Mouse (Mus musculus) cerebellum, adult 2 months (tissue): ENCODE measurements around the gene Acsl5. TPM values are rescaled to one million over a fixed set of nuclear protein-coding genes. Genes with fewer than 3 reads are reported as not detected.

Experiments
- DNase-seq, 2 experiments: peaks; one replicate each; pipeline ENCODE4 v3.0.0; 2021
- H3K27ac ChIP-seq: fragments of 200-500 bp; 2 replicates; pipeline ENCODE4 v1.5.1; 2012; ENCODE audit warnings: low read length, control low read depth, inconsistent platforms; ENCODE audit not compliant: insufficient read depth
- H3K27me3 ChIP-seq: fragments of 200-500 bp; 2 replicates; pipeline ENCODE4 v1.6.1; 2012; ENCODE audit warnings: inconsistent platforms, mild to moderate bottlenecking, low read length, moderate library complexity; ENCODE audit not compliant: control insufficient read depth, insufficient read depth
- H3K4me1 ChIP-seq: fragments of 200-500 bp; 2 replicates; pipeline ENCODE4 v1.6.1; 2011; ENCODE audit warnings: low read length; ENCODE audit not compliant: control insufficient read depth, insufficient read depth
- H3K4me3 ChIP-seq: fragments of 200-500 bp; replicated peaks from 2 replicates; pipeline ENCODE3; 2011; ENCODE audit warnings: mild to moderate bottlenecking, low read depth, low read length, control low read depth; ENCODE audit not compliant: insufficient read depth
- CTCF ChIP-seq: fragments of 200-500 bp; IDR thresholded peaks from 2 replicates; pipeline ENCODE4 v1.5.1; 2011; ENCODE audit warnings: low read depth, mild to moderate bottlenecking, control low read depth, low read length, moderate library complexity, borderline replicate concordance; ENCODE audit not compliant: insufficient read depth
- POLR2A ChIP-seq: fragments of 200-500 bp; IDR thresholded peaks from 2 replicates; pipeline ENCODE4 v1.6.1; 2011; ENCODE audit warnings: low read length, control low read depth, borderline replicate concordance; ENCODE audit not compliant: insufficient read depth
- WGBS: fragments of 180-500 bp; shearing (Covaris S2); methylation state at CpG from one replicate; pipeline ENCODE4 v1.1.7; 2018; 5-methylcytosine and 5-hydroxymethylcytosine counted together
- polyA plus RNA-seq: library from polyadenylated mRNA; depleted of rRNA; stranded (reverse); fragments of >200 nt; gene quantifications from 2 replicates; pipeline ENCODE4 v1.2.3, GENCODE M21; 2012

The Acsl5 gene
- polyA plus RNA-seq, 1 experiment, result 14.6 TPM

DNA sequence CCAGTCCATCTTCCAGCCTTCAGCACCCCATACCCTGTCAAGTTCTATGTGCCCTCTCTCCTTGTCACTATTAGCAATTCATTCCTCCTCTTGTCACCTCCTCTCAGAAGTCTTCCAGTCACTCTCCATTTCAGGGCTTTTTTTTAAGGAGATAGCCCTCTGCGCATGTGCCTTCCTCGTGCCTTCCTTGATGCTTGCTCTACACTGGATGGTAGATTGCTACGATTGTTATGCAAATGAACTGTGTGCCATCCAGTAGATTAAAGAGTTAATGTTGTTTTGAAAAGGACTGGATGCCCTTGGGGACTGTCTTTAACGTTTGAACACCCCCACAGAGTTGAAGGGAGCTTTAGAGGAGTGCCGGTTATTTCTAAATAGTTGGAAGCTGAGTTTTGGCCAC, 25.1 kb upstream of the Acsl5 start:
- Histone ChIP-seq H3K4me1 (no peaks in the 10 kb centered on the region), H3K27ac (no peak overlapping the region), H3K4me3 (no peak overlapping the region), H3K27me3 (no peaks in the 10 kb centered on the region)
- 51% methylated on average over 5 of the region's 5 CpGs for WGBS
- no peak for DNase-seq
- no peak for TF ChIP-seq POLR2A
- no peak for TF ChIP-seq CTCF

DNA sequence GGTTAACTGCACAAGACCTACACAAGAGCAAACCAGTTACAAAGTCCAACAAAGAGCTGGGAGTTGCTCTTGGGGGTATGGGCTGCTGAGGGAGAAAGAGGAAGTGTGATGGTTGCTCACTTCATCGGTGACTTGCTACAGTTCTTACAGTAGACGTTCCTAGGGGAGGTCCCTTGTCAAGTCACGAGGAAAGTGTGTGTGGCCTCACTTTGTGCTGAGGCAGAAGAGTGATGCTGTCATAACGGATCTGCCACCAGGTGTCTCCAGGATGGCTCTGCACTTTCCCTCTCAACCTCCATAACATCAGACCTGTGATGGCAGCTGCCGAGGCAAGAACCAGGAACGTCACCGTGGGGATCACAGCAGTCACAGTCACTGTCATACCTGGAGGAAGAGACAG, 24.6 kb upstream of the Acsl5 start:
- no peak overlapping the region for H3K27ac ChIP-seq
- no peaks in the 10 kb centered on the region for H3K27me3 ChIP-seq
- WGBS, result 78% methylated on average over 7 of the region's 7 CpGs

DNA sequence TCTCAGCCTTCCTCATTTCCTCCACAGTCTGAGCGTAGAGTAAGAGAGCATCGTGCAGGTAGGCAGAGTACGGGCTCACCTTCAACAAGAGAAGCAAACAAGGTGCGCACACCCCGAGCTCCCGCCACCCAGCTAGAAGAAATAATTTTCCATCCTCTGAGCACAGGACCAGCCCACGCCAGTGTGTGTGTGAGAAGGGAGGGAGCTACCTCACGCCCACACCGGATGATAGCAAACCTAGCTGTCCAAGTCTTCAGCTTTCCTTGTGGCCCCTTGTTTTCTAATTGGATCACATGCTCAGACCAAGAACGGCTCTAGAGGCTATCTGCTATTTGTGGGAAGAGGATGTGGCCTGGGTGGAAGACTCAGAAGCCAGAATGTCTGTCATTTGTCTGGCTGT, 20.7 kb upstream of the Acsl5 start:
- no peak overlapping the region for H3K27ac ChIP-seq
- no peak for DNase-seq
- 84% methylated on average over 10 of the region's 10 CpGs for WGBS

More for the DNA sequence above, 24.6 kb upstream of the Acsl5 start:
- Histone ChIP-seq H3K4me3 (no peak overlapping the region), H3K4me1 (no peaks in the 10 kb centered on the region)
- no peak for DNase-seq
- TF ChIP-seq POLR2A (no peak), CTCF (peak; percentile 20; the same call in 1 of the 2 replicates)

DNA sequence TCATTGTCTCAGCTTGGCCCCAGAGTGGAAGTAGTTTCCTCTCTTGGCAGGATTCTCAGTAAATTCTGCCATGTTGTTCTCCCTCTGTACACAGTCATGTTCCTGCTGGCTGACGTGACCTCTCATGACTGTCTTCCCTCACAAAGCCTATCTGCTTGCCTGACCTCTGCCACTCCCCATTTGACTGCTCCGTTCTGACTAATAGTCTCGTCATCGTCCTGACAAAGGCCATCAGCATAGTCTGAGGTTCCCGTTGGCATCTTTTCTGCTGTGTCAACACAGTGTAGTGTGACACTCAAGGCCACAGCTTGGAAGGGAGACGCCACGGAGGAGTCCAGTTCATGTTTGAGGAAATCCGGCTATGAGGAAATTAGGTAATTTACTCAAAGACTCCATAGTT, 19.6 kb upstream of the Acsl5 start:
- 39% methylated on average over 8 of the region's 8 CpGs for WGBS
- Histone ChIP-seq H3K27ac (no peak overlapping the region), H3K4me3 (no peak overlapping the region), H3K27me3 (no peaks in the 10 kb centered on the region), H3K4me1 (no peaks in the 10 kb centered on the region)
- no peak for DNase-seq
- TF ChIP-seq CTCF (no peak), POLR2A (no peak)

More for the DNA sequence above, 20.7 kb upstream of the Acsl5 start:
- Histone ChIP-seq H3K4me3 (no peak overlapping the region), H3K4me1 (no peaks in the 10 kb centered on the region), H3K27me3 (no peaks in the 10 kb centered on the region)
- TF ChIP-seq POLR2A (no peak), CTCF (no peak)

DNA sequence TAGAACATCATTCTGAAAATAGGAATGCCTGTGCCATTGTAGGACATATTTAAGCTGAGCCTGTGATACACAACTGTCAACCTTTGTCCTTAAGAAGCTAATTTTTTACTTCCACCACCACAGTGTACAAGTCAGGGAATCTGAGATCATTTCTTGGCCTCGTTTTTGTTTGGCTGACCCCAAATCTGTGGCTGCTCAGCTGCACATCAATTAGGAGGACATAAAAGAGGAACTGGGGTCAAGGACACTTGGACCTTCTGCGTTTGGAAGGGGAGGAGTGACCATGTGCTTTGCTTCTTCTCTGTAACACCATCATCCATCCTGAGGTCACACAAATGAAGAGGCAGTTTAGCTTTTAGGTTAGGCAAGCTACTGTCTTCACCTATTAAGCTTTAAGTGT, 15.7 kb upstream of the Acsl5 start:
- Histone ChIP-seq H3K4me3 (no peak overlapping the region), H3K27me3 (no peaks in the 10 kb centered on the region), H3K4me1 (no peaks in the 10 kb centered on the region), H3K27ac (no peak overlapping the region)
- WGBS, result 44% methylated on average over 2 of the region's 2 CpGs
- no peak for DNase-seq
- TF ChIP-seq POLR2A, result no peak
- no peak for TF ChIP-seq CTCF

DNA sequence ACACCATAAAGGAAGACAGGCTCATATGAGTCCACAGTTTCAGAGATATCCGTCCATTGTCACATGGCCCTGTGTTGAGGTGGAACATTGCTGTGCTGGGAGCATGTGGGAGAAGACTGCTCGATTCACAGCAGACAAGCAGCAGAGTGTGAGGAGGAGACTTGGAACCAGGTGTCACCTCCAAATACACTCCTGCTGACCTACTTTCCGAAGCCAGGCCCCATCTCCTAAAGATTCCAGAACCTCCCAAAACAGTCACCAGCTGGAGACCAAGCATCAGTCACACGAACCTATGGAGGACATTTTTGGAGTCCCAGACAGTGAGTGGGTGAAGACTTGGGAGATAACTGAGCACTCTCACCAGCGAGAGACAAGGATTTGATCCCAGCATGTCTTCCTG, 15.2 kb upstream of the Acsl5 start:
- H3K27ac ChIP-seq, result no peak overlapping the region
- no peaks in the 10 kb centered on the region for H3K4me1 ChIP-seq
- no peak for DNase-seq
- H3K4me3 ChIP-seq, result no peak overlapping the region
- no peaks in the 10 kb centered on the region for H3K27me3 ChIP-seq
- 73% methylated on average over 5 of the region's 5 CpGs for WGBS
- TF ChIP-seq POLR2A (no peak), CTCF (no peak)

DNA sequence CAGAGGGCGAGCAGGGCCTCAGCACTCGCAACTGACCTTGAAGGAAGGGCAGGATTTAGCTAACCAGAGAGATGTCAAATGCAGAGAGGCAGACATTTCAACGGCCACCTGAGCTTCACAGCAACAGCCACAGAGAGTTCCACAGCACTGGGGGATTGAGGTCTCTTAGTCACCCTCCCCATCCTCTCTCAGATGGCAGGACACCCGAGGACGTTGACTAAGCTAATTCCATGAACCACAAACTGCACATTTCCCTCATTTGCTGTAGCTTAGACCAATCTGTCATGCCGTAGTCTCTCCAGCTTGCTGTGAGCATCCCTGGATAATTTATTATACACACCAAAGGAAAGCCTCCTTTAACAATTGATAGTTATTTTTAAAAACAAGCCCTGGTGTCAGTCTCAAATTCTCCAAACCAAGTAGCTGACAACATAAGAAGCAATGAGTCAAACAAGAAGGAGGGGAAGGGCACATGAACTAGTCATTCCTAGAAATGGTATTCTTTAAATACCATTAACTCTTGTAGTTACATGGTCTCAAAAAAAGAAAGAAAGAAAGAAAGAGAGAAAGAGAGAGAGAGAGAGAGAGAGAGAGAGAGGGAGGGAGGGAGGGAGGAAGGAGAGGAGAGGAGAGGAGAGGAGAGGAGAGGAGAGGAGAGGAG, 11.8 kb upstream of the Acsl5 start:
- no peaks in the 10 kb centered on the region for H3K4me1 ChIP-seq
- no peak for TF ChIP-seq POLR2A
- TF ChIP-seq CTCF, result no peak
- H3K27ac ChIP-seq, result no peak overlapping the region
- DNase-seq, result no peak
- H3K27me3 ChIP-seq, result no peaks in the 10 kb centered on the region
- no peak overlapping the region for H3K4me3 ChIP-seq
- 81% methylated on average over 6 of the region's 6 CpGs for WGBS

DNA sequence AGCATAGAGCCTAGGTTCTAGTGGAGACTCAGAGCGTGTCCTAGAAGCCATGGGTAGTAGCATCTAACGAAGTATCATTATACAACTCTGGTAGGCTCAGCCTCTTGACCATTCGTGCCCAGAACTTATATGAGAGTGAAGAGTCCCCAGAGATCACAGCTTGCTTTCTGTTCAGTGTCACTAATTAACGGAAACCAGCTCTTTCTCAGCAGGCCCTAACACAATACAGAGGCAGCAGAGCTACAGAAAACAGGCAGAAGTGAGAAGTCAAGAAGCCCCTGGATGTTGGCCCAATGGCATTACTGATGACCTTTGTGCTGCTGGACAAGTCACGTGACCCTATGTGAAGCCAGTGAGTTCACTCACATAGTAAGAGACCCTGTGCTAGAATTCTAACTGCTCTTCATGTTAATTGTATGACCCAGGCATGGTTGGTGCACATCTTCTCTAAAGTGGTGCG, 10.5 kb upstream of the Acsl5 start, which contains the start of gene Gucy2g:
Gene Gucy2g, minus strand, starts transcription at position 51 of the 460 bp plus-strand sequence.
- H3K27me3 ChIP-seq, result no peaks in the 10 kb centered on the region
- no peak within 1 kb of the TSS for H3K27ac ChIP-seq
- no peak within 1 kb of the TSS for H3K4me3 ChIP-seq
- no peak for DNase-seq
- WGBS, result 73% methylated on average over 6 of the region's 6 CpGs
- no peak for TF ChIP-seq POLR2A
- no peak for TF ChIP-seq CTCF
- no peaks in the 10 kb centered on the region for H3K4me1 ChIP-seq
